Comparison of ENCODE assay signal across 8 mouse cellular contexts in genomic region chr13:112463868-112464625, GRCm38 (mm10). TPM values are rescaled to one million over a fixed set of nuclear protein-coding genes. Genes with fewer than 3 reads are reported as not detected.
DNase-seq lines count a peak whose midpoint lies in the region; ATAC-seq and TF ChIP-seq lines count a peak whose summit lies in the region.

Gene Il6st, plus strand, starts transcription at chr13:112464070.

- H3K36me3 ChIP-seq in E14TG2a.4 (ENCODE audit: insufficient read depth, low read length), result peaks cover 23% of the 10 kb centered on the region
- H3K36me3 ChIP-seq in forebrain, embryonic 13.5 days (ENCODE audit: poor library complexity, severe bottlenecking), result no peaks in the 10 kb centered on the region
- H3K36me3 ChIP-seq in liver, postnatal 0 days (replicated peaks; ENCODE audit: insufficient read depth, low read length), result no peaks in the 10 kb centered on the region
- H3K36me3 ChIP-seq in neural tube, embryonic 14.5 days (ENCODE audit: control insufficient read depth, insufficient read depth, low read length), result no peaks in the 10 kb centered on the region

- no peak for TF ChIP-seq EP300 in liver, postnatal 0 days (IDR thresholded peaks at IDR 0.05; ENCODE audit: low read depth)

- H3K9ac ChIP-seq in forebrain, embryonic 13.5 days, result peak within 1 kb of the TSS; percentile 86
- H3K9ac ChIP-seq in liver, postnatal 0 days (replicated peaks), result peak within 1 kb of the TSS; percentile 87
- H3K9ac ChIP-seq in neural tube, embryonic 14.5 days (replicated peaks; ENCODE audit: low read depth, low read length), result peak within 1 kb of the TSS; percentile 82

- H3K4me1 ChIP-seq in E14TG2a.4 (replicated peaks; ENCODE audit: low read depth, low read length), result peaks cover 72% of the 10 kb centered on the region
- H3K4me1 ChIP-seq in forebrain, embryonic 13.5 days, result peaks cover 12% of the 10 kb centered on the region; the same call in 1 of the 2 replicates
- peaks cover 7% of the 10 kb centered on the region; the same call in 1 of the 2 replicates for H3K4me1 ChIP-seq in liver, postnatal 0 days (ENCODE audit: insufficient read depth)
- peaks cover 10% of the 10 kb centered on the region; the same call in 1 of the 2 replicates for H3K4me1 ChIP-seq in neural tube, embryonic 14.5 days (ENCODE audit: control insufficient read depth, insufficient read depth, low read length)

- ATAC-seq in forebrain, embryonic 13.5 days, result peak; percentile 100
- peak; percentile 97 for ATAC-seq in liver, postnatal 0 days
- peak; percentile 100 for ATAC-seq in neural tube, embryonic 14.5 days (ENCODE audit: low read depth)

- no peaks in the 10 kb centered on the region for H3K27me3 ChIP-seq in E14TG2a.4 (ENCODE audit: insufficient read depth, low read length)
- H3K27me3 ChIP-seq in forebrain, embryonic 13.5 days, result no peaks in the 10 kb centered on the region
- no peaks in the 10 kb centered on the region; the same call in 1 of the 2 replicates for H3K27me3 ChIP-seq in liver, postnatal 0 days (ENCODE audit: insufficient read depth, low read length)
- H3K27me3 ChIP-seq in neural tube, embryonic 14.5 days (ENCODE audit: control insufficient read depth, insufficient read depth, low read length), result no peaks in the 10 kb centered on the region

- no peak for TF ChIP-seq CTCF in E14TG2a.4 (conservative IDR thresholded peaks at IDR 0.05; ENCODE audit: low read length)
- TF ChIP-seq CTCF in liver, postnatal 0 days (IDR thresholded peaks at IDR 0.05; ENCODE audit: low read depth), result no peak

- peak; percentile 83 for DNase-seq in c-Kit-positive CD71-positive TER-119-positive erythroid progenitor cells, embryonic 14.5 days (ENCODE audit: low spot score)
- DNase-seq in heart, postnatal 10 days, result peak; percentile 98
- peak; percentile 64 for DNase-seq in large intestine, adult 2 months (ENCODE audit: low read depth, low spot score)
- peak; percentile 95 for DNase-seq in liver, postnatal 0 days
- DNase-seq in testis, postnatal 10 days (ENCODE audit: low spot score), result peak; percentile 99

- intact Hi-C loops in heart, postnatal 10 days (cut with DNase I), result loop anchor here (5.0 kb wide), 1 partner anchor 37 kb away; no protein-coding TSS in a partner anchor

- peak within 1 kb of the TSS; percentile 44 for H3K27ac ChIP-seq in forebrain, embryonic 13.5 days
- peak within 1 kb of the TSS; percentile 96 for H3K27ac ChIP-seq in liver, postnatal 0 days (ENCODE audit: low read depth)
- H3K27ac ChIP-seq in neural tube, embryonic 14.5 days (ENCODE audit: low read depth, low read length), result peak within 1 kb of the TSS; percentile 60

- H3K4me3 ChIP-seq in E14TG2a.4 (replicated peaks; ENCODE audit: low read length), result peak within 1 kb of the TSS; percentile 94
- H3K4me3 ChIP-seq in forebrain, embryonic 13.5 days, result peak within 1 kb of the TSS; percentile 89
- H3K4me3 ChIP-seq in liver, postnatal 0 days (ENCODE audit: low read depth, low read length), result peak within 1 kb of the TSS; percentile 82
- peak within 1 kb of the TSS; percentile 91 for H3K4me3 ChIP-seq in neural tube, embryonic 14.5 days (ENCODE audit: low read depth, low read length)

- under 1% methylated on average over 75 of the region's 85 CpGs for WGBS in forebrain, embryonic 13.5 days
- under 1% methylated on average over 85 of the region's 85 CpGs for WGBS in large intestine, adult 2 months
- WGBS in liver, postnatal 0 days (ENCODE audit: insufficient replicate concordance), result under 1% methylated on average over 62 of the region's 85 CpGs
- under 1% methylated on average over 76 of the region's 85 CpGs for WGBS in neural tube, embryonic 14.5 days

- peak within 1 kb of the TSS; percentile 88 for H3K4me2 ChIP-seq in forebrain, embryonic 13.5 days
- H3K4me2 ChIP-seq in liver, postnatal 0 days (ENCODE audit: low read depth, low read length), result peak within 1 kb of the TSS; percentile 83
- peak within 1 kb of the TSS; percentile 83 for H3K4me2 ChIP-seq in neural tube, embryonic 14.5 days (ENCODE audit: low read depth, low read length)

- H3K9me3 ChIP-seq in E14TG2a.4 (ENCODE audit: low read length), result no peaks in the 10 kb centered on the region
- H3K9me3 ChIP-seq in forebrain, embryonic 13.5 days (replicated peaks), result no peaks in the 10 kb centered on the region
- H3K9me3 ChIP-seq in liver, postnatal 0 days (ENCODE audit: low read length), result no peaks in the 10 kb centered on the region
- H3K9me3 ChIP-seq in neural tube, embryonic 14.5 days (ENCODE audit: control insufficient read depth, low read length), result no peaks in the 10 kb centered on the region

RNA-seq across cellular contexts. Expression of gene Il6st, which starts in this region (rescaled TPM):
- 9.5 and 11.0 TPM in 2 replicates for polyA plus RNA-seq in forebrain, embryonic 13.5 days (2015; fragmentation: Nextera tagmentation; extraction: Ambion mirVana)
- 100 to 1,000 TPM; 164 to 212 TPM for total RNA-seq in heart, postnatal 10 days (2021)
- 11.0 and 14.0 TPM in 2 replicates for polyA plus RNA-seq in large intestine, adult 2 months (2012; rRNA removed)
- 7.9 and 11.7 TPM in 2 replicates for polyA plus RNA-seq in liver, postnatal 0 days (2015; fragmentation: Nextera tagmentation; extraction: Ambion mirVana)
- polyA plus RNA-seq in neural tube, embryonic 14.5 days (2014; fragmentation: Nextera tagmentation; extraction: Ambion mirVana), result 21.9 and 32.3 TPM in 2 replicates

Comparison
In these comparisons a context has a peak if more than half of its experiments do, and no peak if none do; other contexts are left out.
1. Peak in every context shown above with its lines: DNase-seq, ATAC-seq, H3K4me3 ChIP-seq and H3K27ac ChIP-seq.
2. H3K27ac ChIP-seq: peak in every context shown above with its lines; median percentile 96 in liver, postnatal 0 days; 60 in neural tube, embryonic 14.5 days; 44 in forebrain, embryonic 13.5 days.